Mouse (Mus musculus) lung, adult 2 months (tissue): Measurements from ENCODE around the gene Tspyl2. TPM values are rescaled to one million over a fixed set of nuclear protein-coding genes. Genes with fewer than 3 reads are reported as not detected.
"Not testable (repeated sequence)": the region's sequence is repeated elsewhere in the genome, so short reads cannot be mapped to it uniquely, and the experiment has no call there.

Source experiments
- DNase-seq: peaks from one replicate; pipeline ENCODE4 v3.0.0; 2022
- H3K4me1 ChIP-seq: fragments of 200-500 bp; 2 replicates; pipeline ENCODE4 v1.6.1; 2011; ENCODE audit warnings: low read length; ENCODE audit not compliant: control insufficient read depth, insufficient read depth
- H3K4me3 ChIP-seq: fragments of 200-500 bp; replicated peaks from 2 replicates; pipeline ENCODE3; 2011; ENCODE audit warnings: low read depth, mild to moderate bottlenecking, control low read depth, low read length; ENCODE audit errors: extremely low read depth
- CTCF ChIP-seq: fragments of 200-500 bp; IDR thresholded peaks from 2 replicates; pipeline ENCODE4 v1.5.1; 2011; ENCODE audit warnings: mild to moderate bottlenecking, low read length, control low read depth; ENCODE audit not compliant: insufficient read depth
- POLR2A ChIP-seq: fragments of 200-500 bp; IDR thresholded peaks from 2 replicates; pipeline ENCODE4 v1.6.1; 2011; ENCODE audit warnings: low read depth, mild to moderate bottlenecking, control low read depth, low read length, borderline replicate concordance; ENCODE audit errors: extremely low read depth
- WGBS: fragments of 180-500 bp; shearing (Covaris S2); methylation state at CpG from one replicate; pipeline ENCODE4 v1.1.7; 2018; 5-methylcytosine and 5-hydroxymethylcytosine counted together
- polyA plus RNA-seq: library from polyadenylated mRNA; depleted of rRNA; stranded (reverse); fragments of >200 nt; gene quantifications from 2 replicates; pipeline ENCODE4 v1.2.3, GENCODE M21; 2012

Gene Tspyl2
- polyA plus RNA-seq, 1 experiment: 34.2 TPM

DNA sequence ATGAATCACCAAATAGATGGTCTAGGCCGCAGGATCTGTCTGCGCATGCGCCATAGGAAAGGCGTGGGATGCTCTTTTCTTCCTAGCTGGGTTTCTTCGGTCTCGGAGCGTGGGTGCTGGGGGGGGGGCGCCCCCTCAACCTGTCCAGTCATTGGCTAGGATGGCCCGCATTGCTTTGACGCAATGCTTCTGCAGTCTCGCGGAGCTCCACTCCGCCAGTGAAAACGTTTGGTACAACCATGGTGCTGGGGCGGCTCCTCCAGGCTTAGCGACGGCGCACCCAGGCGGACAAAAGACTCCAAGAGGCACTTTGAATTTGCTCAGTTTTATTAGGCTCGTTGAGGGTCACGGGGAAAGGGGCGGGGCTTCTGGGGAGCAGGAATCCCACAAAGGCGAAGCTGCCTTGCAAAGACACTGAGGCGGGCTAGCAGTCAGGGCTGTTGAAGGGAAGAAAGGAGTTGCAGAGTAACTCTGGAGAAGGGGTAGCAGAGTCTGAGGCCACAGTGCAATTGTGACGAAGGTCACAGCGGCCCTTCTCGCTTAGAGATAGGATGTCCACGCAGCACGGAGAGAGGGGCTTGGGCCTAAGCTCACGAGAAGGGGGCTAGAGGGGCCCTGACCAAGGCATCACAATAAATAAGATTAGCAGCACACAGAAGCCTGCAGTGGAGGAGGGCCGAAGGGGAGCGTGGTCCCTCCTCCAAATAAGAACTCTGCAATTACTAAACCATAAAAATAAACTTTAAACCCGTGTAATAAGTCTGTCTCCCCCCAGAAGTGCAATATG is 5.5 kb downstream of the Tspyl2 start:
- peak; percentile 77 for DNase-seq
- WGBS: 22% methylated on average over 33 of the region's 33 CpGs
- H3K4me3 ChIP-seq: peak overlapping the region; percentile 60
- TF ChIP-seq CTCF (no peak), POLR2A (peak; percentile 44; the same call in 1 of the 2 replicates)
- H3K4me1 ChIP-seq: no peaks in the 10 kb centered on the region

DNA sequence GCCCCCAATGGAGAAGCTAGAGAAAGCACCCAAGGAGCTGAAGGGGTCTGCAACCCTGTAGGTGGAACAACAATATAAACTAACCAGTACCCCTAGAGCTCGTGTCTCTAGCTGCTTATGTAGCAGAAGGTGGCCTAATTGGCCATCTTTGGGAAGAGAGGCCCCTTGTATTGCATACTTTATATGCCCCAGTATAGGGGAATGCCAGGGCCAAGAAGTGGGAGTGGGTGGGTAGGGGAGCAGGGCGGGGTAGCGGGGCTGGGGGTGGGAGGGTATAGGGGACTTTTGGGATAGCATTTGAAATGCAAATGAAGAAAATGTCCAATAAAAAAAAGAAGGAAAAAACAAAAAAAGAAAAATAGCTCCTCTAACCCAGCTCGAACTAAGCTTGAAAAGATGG is 6.1 kb downstream of the Tspyl2 start:
- WGBS: 54% methylated on average over 4 of the region's 4 CpGs
- not testable (repeated sequence) for DNase-seq, H3K4me1 ChIP-seq
- H3K4me3 ChIP-seq: peak overlapping the region; percentile 48

DNA sequence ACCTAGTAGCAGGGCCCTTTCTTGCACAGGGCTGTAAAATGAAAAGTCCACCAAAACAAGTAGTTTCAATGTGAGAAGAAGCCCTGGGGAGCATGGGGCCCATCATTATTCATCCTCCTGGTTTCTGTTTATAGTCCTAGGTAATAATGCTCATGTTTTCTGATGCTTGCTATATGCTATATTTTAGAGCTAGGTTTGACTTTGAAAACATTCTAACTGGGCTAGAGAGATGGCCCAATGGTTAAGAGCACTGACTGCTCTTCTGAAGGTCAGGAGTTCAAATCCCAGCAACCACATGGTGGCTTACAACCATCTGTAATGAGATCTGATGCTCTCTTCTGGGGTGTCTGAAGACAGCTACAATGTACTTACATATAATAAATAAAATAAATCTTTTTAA is 12.8 kb downstream of the Tspyl2 start:
- DNase-seq, H3K4me1 ChIP-seq, H3K4me3 ChIP-seq: not testable (repeated sequence)

DNA sequence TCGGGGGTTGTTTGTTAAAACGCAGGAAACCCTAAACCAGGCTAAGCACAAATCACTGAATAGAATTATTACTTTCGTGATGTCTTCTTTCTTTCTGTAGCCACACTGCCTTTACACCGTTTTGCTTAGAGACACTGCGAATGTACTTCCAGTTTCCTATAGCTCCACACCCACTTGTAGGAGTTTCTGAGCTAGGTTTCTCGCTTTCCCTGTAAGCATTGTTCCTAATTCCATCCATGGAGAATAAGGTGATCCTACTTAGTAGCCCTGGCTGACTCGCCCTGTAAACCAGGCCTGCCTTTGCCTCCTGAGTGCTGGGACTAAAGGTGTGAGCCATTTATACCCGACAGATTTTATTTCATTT is 14.6 kb downstream of the Tspyl2 start:
- no peak for TF ChIP-seq CTCF
- TF ChIP-seq POLR2A: no peak
- WGBS: 27% methylated on average over 8 of the region's 8 CpGs
- no peak for DNase-seq
- peak overlapping the region; percentile 76 for H3K4me3 ChIP-seq
- H3K4me1 ChIP-seq: no peaks in the 10 kb centered on the region; the same call in 1 of the 2 replicates

DNA sequence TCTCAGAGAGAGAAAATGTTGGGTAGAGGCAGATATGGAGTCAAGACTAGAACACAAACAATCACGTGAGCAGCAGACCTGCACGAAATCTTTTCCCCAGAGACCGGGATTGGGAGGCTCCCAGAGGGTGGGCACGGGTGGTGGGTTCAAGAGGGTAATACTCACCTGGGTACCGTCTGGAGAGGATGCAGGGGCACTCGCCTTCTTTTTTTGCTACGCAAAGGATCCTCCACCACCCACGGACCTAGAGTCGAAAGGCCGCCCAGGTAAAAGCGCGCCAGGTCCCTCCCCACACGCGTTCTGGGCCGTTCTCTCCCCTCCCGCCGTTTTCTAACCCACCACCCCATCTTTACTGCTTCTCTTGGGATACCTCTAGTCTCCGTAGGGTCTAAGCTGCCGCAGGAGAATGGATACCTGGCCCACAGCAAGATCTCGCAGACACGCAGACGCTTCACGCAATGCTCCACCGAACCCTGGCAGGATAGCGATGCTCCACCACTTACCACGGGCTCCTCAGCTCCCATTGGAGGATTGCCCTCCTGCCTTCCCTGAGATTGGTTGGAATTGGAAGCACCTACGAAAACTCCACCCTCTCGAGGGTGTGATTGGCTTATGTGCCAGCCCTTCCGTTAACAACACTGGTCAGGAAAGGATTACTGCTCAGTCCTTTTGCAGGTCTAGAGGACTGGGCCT is 15.1 kb downstream of the Tspyl2 start, which contains the start of gene Kantr:
Gene Kantr, minus strand, starts transcription at position 500 of the 693 bp plus-strand sequence.
- no peak for TF ChIP-seq CTCF
- TF ChIP-seq POLR2A: peak; percentile 74; the same call in 1 of the 2 replicates
- peak within 1 kb of the TSS; percentile 76 for H3K4me3 ChIP-seq
- DNase-seq: peak; percentile 57
- no peaks in the 10 kb centered on the region; the same call in 1 of the 2 replicates for H3K4me1 ChIP-seq
- 21% methylated on average over 29 of the region's 29 CpGs for WGBS

DNA sequence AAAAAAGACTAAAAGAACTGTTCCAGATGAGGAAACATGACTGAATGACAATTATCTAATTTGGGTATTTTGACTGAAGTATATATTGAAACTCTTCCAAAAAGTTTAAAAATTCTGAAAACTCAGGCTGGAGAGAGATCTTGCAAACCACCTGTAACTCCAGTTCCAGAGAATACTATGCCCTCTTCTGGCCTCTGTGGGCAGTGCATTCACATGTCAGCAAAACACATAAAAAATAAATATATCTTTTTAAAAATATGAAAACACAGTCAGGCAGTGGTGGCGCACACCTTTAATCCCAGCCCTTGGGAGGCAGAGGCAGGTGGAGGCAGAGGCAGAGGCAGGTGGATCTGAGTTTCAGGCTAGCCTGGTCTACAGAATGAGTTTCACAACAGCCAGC is 18.6 kb downstream of the Tspyl2 start:
- TF ChIP-seq CTCF (no peak), POLR2A (no peak)
- no peak for DNase-seq
- H3K4me1 ChIP-seq: no peaks in the 10 kb centered on the region; the same call in 1 of the 2 replicates
- WGBS: 94% methylated on average over 1 of the region's 1 CpGs
- no peak overlapping the region for H3K4me3 ChIP-seq

DNA sequence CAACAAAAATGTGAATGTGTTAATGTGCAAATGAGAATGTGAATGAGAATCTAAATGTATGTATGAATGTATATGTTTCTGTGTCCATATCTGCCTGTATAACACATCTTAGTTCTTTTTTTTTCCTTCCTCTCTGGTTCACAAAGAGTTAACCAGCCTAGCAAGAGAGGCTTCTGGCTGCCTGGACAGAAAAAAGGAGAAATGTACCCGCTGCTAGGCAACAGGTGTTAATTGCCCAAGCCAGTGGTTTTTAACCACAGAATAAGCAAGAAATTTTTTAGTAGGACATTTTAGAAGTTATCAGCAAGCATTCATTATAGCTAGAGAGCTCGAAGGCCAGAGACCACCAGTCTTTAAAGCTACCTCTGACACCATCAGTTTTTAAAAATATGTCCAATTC is 19.4 kb downstream of the Tspyl2 start:
- Histone ChIP-seq H3K4me3 (no peak overlapping the region), H3K4me1 (no peaks in the 10 kb centered on the region; the same call in 1 of the 2 replicates)
- DNase-seq: no peak
- 44% methylated on average over 2 of the region's 2 CpGs for WGBS
- no peak for TF ChIP-seq POLR2A
- no peak for TF ChIP-seq CTCF

DNA sequence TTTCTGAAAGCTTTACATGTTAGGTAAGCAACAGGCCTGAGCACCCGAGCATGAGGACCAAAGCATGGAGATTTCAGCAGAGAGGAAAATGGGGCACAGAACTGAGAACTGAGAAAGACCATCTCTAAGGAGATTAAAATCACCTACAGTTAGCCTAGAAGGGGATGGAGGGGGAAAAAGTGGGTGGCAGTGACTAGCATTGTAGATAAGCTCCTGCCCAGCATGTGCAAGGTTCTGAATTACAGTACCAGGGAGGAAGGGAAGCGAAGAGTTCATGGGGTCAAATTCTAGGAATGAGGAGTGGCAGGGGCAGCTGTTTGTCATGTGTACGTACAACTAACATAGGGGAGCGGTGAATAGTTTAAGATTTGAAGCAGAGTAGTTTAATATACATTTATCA is 21.7 kb downstream of the Tspyl2 start:
- Histone ChIP-seq H3K4me3 (no peak overlapping the region), H3K4me1 (no peaks in the 10 kb centered on the region)
- WGBS: 75% methylated on average over 4 of the region's 4 CpGs
- DNase-seq: no peak
- no peak for TF ChIP-seq POLR2A
- no peak for TF ChIP-seq CTCF

DNA sequence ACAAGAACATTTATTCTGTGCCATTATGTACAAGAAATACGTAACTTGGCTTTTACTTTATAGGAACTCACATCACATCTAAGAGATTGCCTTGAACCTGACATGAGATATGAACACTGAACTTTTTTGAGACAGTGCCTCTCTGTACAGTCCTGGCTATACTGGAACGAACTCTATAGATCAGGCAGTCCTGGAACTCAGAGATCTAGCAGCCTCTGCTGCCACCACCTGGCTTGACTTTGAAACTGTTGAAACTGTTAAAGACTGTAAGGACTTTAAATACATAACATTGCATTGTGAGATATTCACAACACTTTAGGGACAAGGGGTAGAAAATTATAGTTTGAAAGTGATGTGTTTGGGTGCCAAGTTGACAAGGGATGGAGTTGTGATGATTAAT is 34.3 kb downstream of the Tspyl2 start:
- no peaks in the 10 kb centered on the region for H3K4me1 ChIP-seq
- DNase-seq: no peak
- 54% methylated on average over 2 of the region's 2 CpGs for WGBS
- H3K4me3 ChIP-seq: no peak overlapping the region
- no peak for TF ChIP-seq POLR2A
- TF ChIP-seq CTCF: no peak

DNA sequence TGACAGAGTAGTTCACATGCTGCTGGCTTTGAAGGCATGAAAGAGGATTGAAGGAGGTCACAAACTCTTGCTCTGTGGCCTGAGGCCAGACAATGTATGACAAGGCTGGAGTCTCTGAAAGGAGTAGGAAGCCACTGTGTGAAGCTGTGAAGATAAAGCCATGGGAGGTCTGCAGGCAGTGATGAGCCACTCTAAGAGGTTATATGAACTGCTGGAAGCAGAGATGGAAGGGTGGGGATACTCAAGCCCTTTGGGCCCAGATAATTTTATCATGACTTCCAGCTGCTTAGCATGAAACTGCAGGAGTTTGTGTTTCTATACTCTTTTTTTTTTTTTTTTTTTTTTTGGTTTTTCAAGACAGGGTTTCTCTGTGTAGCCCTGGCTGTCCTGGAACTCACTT is 34.9 kb downstream of the Tspyl2 start:
- TF ChIP-seq CTCF (no peak), POLR2A (no peak)
- DNase-seq: no peak
- H3K4me3 ChIP-seq: no peak overlapping the region
- no peaks in the 10 kb centered on the region for H3K4me1 ChIP-seq

DNA sequence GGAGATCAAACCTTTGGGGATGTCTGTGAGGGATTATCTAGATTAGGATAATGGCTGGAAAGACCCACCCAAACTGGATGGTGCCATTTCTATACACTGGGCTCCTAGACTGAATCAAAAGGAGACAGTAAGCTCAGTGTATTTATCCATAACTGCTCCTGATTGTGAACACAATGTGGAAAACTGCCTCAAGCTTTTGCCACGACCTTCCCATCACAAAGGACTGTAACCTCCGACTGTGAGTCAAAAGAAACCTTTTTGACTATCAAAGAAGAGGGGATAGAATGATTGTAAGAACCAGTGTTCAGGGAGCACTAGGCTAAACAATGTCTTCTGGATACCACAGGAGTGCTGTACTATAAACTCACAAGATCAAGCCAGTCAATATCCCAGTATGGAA is 36.0 kb downstream of the Tspyl2 start:
- no peak for TF ChIP-seq CTCF
- no peak for TF ChIP-seq POLR2A
- 76% methylated on average over 2 of the region's 2 CpGs for WGBS
- H3K4me1 ChIP-seq: no peaks in the 10 kb centered on the region
- H3K4me3 ChIP-seq: no peak overlapping the region
- DNase-seq: no peak

DNA sequence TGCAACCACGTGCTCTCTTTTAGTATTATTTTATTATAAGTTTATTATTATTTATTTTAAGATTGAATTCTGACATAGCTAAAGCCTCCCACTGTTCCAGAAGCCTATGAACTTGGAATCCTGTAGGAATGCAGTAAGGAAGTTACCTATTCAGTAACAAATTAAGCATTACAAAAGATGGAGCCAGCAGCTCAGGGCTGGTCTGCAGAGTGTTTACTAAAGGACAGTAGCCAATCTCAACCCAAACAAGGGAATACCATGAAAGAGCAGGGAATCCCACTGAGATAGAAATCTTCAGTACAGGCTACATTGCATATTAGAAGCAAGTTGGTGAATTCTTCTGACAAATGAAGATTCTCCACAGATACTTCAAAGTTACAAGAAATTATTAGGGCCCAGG is 55.2 kb downstream of the Tspyl2 start:
- 53% methylated on average over 1 of the region's 1 CpGs for WGBS
- H3K4me1 ChIP-seq, H3K4me3 ChIP-seq, DNase-seq: not testable (repeated sequence)
